Mouse (Mus musculus): ENCODE results near the gene Rnf150. TPM values are rescaled to one million over a fixed set of nuclear protein-coding genes. Genes with fewer than 3 reads are reported as not detected.

Rnf150 gene
- total RNA-seq, 2 experiments from 2014 or later: 16.7 to 19.4 TPM

GRCm38 (mm10) chr8:83009481-83009880, 146.3 kb downstream of the Rnf150 start:
- no peak for DNase-seq (ENCODE audit: low spot score in 2 of 2)

- DNase-seq (ENCODE audit: low spot score in 2 of 2): peak in 1 of 2 experiments; percentile 15
These were observed 148.1 kb downstream of the Rnf150 start for GRCm38 (mm10) chr8:83011286-83011685.

- DNase-seq (ENCODE audit: low spot score in 2 of 2): no peak
These were observed 148.6 kb downstream of the Rnf150 start for GRCm38 (mm10) chr8:83011758-83012157.

DNA sequence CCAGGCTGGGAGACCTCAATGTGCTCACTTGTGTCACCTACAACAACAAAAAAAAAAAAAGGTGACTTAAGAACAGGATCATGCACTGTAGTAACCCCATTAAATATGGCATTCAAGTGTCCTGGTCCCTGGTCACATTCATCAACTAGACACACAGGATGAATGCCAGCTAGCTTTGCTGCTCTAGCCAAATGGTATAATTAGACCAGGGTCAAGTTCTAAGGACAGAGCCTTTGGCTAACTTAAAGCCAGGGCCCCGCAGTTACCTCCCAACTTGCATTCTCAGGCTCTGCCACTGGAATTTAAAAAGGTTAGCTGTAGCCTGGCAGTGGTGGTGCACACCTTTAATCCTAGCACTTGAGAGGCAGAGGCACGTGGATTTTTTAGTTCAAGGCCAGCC, 165.1 kb downstream of the Rnf150 start:
- no peak for DNase-seq (ENCODE audit: low spot score in 2 of 2)

- no peak for DNase-seq (ENCODE audit: low spot score in 2 of 2)
These were observed 169.6 kb downstream of the Rnf150 start for GRCm38 (mm10) chr8:83032800-83033199.

GRCm38 (mm10) chr8:83035141-83035540, 172.0 kb downstream of the Rnf150 start:
- no peak for DNase-seq (ENCODE audit: low spot score in 2 of 2)

GRCm38 (mm10) chr8:83036521-83037166, 173.5 kb downstream of the Rnf150 start:
- DNase-seq (ENCODE audit: low spot score in 2 of 2): no peak

GRCm38 (mm10) chr8:83037321-83037720, 174.2 kb downstream of the Rnf150 start:
- no peak for DNase-seq (ENCODE audit: low spot score in 2 of 2)

DNA sequence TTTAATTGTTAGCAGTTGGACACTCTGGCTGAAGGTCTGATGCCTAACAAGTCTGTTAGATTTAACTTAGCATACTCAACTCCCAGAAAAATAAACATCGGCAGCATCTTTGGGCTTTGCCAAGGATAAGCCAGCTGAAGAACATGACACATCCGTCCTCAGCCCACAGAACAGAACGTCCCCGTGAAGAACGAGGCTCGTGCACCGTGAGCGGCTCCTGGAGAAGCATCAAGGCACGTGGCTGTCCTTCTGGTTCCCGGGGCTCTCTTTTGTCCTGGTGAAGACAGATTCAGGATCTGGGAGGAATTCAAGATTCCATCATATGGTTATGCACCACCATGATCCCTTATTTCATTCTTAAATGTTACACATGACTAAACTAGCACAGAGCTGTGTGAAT, 175.4 kb downstream of the Rnf150 start:
- DNase-seq (ENCODE audit: low spot score in 2 of 2): no peak

GRCm38 (mm10) chr8:83041440-83041839, 178.3 kb downstream of the Rnf150 start:
- no peak for DNase-seq (ENCODE audit: low spot score in 2 of 2)

GRCm38 (mm10) chr8:83046912-83047311, 183.8 kb downstream of the Rnf150 start:
- no peak for DNase-seq (ENCODE audit: low spot score in 2 of 2)

- DNase-seq (ENCODE audit: low spot score in 2 of 2): no peak
These were observed 185.4 kb downstream of the Rnf150 start for GRCm38 (mm10) chr8:83048527-83048926.

GRCm38 (mm10) chr8:83049171-83049601, 186.0 kb downstream of the Rnf150 start:
- DNase-seq (ENCODE audit: low spot score in 2 of 2): no peak

DNA sequence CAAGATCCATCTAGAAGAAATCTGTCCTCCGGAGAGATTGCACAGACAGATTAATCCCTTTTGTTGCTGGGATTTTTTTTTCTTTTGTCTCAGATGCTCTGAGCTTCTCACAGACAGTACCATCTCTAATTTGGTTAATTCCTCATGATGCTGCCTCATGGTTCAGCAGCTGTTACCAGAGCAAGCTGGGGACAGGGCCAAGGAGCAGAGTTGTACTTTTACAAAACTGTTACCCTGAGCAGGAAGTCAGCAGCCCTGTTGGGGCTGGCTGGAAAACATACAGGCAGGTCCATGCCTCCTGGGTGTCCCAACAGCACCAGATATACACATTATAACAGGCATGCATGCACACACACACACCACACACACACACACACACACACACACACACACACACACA, 186.5 kb downstream of the Rnf150 start:
- DNase-seq (ENCODE audit: low spot score in 2 of 2): no peak

GRCm38 (mm10) chr8:83052896-83053295, 189.7 kb downstream of the Rnf150 start:
- DNase-seq (ENCODE audit: low spot score in 2 of 2): no peak

DNA sequence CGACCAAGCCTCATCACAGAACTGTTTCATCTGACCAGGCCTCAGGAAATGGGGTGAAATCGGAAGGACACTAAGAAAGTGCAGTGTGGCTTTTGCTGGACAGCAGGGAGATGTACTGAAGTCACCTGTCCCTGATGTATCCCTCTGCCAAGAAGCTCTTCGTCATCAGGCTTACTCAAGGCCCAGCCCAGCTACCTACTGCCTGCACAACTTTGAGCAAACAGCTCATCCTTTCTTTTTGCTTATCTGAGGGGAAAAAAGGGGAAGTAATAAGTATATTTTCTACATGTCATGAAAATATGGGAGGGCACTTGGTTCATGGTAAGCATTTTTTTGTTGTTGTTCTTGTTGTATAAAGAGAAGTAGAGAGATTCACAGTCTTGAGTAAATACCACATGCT, 191.6 kb downstream of the Rnf150 start:
- DNase-seq (ENCODE audit: low spot score in 2 of 2): no peak

- DNase-seq (ENCODE audit: low spot score in 2 of 2): no peak
These were observed 195.8 kb downstream of the Rnf150 start for GRCm38 (mm10) chr8:83058951-83059350.

- DNase-seq (ENCODE audit: low spot score in 2 of 2): no peak
These were observed 196.9 kb downstream of the Rnf150 start for GRCm38 (mm10) chr8:83060076-83060475.

DNA sequence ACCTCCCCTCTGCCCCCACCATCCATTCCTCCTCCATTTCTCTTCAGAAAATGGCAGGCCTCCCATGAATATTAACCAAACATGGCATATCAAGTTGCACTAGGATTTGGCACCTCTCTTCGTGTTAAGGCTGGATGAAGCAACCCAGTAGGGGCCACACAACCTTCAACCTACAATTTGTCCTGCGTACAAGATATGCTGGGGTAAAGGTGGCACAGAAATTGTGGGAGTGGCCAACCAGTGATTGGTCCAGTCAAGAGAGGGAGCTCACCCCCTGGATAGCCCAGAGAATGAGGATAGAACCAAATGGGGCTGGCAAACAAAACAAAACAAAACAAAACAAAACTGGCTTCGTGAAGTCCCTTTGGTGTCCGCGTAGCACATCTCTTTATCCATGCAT, 198.1 kb downstream of the Rnf150 start:
- DNase-seq (ENCODE audit: low spot score in 2 of 2): no peak

GRCm38 (mm10) chr8:83061873-83062272, 198.7 kb downstream of the Rnf150 start:
- no peak for DNase-seq (ENCODE audit: low spot score in 2 of 2)

- DNase-seq (ENCODE audit: low spot score in 2 of 2): no peak
These were observed 199.1 kb downstream of the Rnf150 start for GRCm38 (mm10) chr8:83062276-83062675.

GRCm38 (mm10) chr8:83064096-83064495, 200.9 kb downstream of the Rnf150 start:
- DNase-seq (ENCODE audit: low spot score in 2 of 2): no peak

DNA sequence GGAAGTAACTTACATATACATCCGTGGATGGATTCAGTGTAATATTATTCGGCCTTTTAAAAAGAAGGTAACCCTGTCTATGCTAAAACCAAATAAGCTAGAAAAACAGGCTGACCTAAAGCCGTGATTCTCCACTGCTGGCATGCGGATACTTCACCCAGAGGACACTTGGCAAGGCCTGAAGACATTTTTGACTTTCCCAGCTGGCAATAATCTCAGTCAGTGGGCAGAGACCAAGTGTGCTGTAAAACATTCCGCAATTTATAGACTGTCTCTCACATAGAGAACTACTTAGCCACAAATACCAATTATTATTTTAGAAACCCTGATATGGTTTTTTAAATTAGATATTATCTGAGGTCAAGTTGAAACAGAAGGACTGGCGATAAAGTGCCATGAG, 202.9 kb downstream of the Rnf150 start:
- DNase-seq (ENCODE audit: low spot score in 2 of 2): no peak

GRCm38 (mm10) chr8:83066846-83067245, 203.7 kb downstream of the Rnf150 start:
- no peak for DNase-seq (ENCODE audit: low spot score in 2 of 2)
